Mouse (Mus musculus): ENCODE results near the gene Olfr441.

GRCm38 (mm10) chr6:43162982-43163381 lies 56.8 kb downstream of the Olfr441 start, which contains the start of gene Olfr437:
- TF ChIP-seq EP300 (IDR thresholded peaks at IDR 0.05) (no peak), CTCF (IDR thresholded peaks at IDR 0.05) (no peak)

Measured in lung, postnatal 0 days (tissue).